Mouse (Mus musculus) megakaryocyte-erythroid progenitor cell, adult 5-6 weeks (primary cell): ENCODE results near the gene Zfp410. TPM values are rescaled to one million over a fixed set of nuclear protein-coding genes. Genes with fewer than 3 reads are reported as not detected.
A peak's percentile ranks its signal among the peaks of the same experiment; 100 is the strongest.

Source experiments
- ATAC-seq: replicated peaks from 2 replicates; pipeline ENCODE4 v1.8.0; 2016; ENCODE audit warnings: mild to moderate bottlenecking, inconsistent platforms; ENCODE audit not compliant: severe bottlenecking, poor library complexity, low FRiP score, low TSS enrichment
- total RNA-seq, 2 experiments: library from RNA; stranded (forward) in 1 of 2; stranded (reverse) in 1 of 2; fragments of 200-1000, 215-1000 nt in 1 of 2; fragments of >200 nt in 1 of 2; fragmentation: Nextera tagmentation in 1 of 2; gene quantifications; 2 replicates each; pipeline ENCODE4 v1.2.3; 2014 to 2017

The Zfp410 gene
- total RNA-seq (2014; fragmentation: Nextera tagmentation) = 73.5 and 91.4 TPM in 2 replicates
- total RNA-seq (2017) = 61.7 and 63.0 TPM in 2 replicates

GRCm38 (mm10) chr12:84316721-84317621 lies at the start of gene Zfp410:
TSS of gene Zfp410 (plus strand) at chr12:84316852.
- peak; percentile 84 for ATAC-seq

GRCm38 (mm10) chr12:84267264-84267663 lies 49.4 kb upstream of the Zfp410 start:
- no peak for ATAC-seq

GRCm38 (mm10) chr12:84273366-84273765 lies 43.3 kb upstream of the Zfp410 start:
- no peak for ATAC-seq

DNA sequence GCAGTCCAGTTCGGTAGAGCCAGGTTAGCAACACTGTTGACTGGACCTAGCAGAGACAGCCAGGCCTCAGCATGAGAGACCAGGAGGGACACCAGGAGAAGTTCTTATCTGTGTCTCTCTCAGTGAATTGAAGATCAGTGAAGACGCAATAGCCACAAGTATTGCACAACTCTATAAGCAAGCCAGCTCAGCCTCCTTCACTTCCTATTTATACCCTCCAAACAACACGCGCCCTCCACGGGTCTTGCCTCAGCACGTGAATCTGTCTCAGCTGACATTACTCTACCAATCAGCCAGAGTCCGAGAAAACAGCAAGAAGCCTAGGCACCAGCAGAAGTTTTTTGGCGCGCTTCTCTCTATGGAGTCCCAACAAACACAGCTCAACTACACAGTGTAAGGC lies 41.4 kb upstream of the Zfp410 start:
- ATAC-seq = no peak

- ATAC-seq = no peak
Observed at GRCm38 (mm10) chr12:84276288-84276687, 40.4 kb upstream of the Zfp410 start.

GRCm38 (mm10) chr12:84276799-84277198 lies 39.9 kb upstream of the Zfp410 start:
- no peak for ATAC-seq

GRCm38 (mm10) chr12:84277832-84278231 lies 38.8 kb upstream of the Zfp410 start:
- ATAC-seq = peak; percentile 65; the same call in 1 of the 2 replicates

DNA sequence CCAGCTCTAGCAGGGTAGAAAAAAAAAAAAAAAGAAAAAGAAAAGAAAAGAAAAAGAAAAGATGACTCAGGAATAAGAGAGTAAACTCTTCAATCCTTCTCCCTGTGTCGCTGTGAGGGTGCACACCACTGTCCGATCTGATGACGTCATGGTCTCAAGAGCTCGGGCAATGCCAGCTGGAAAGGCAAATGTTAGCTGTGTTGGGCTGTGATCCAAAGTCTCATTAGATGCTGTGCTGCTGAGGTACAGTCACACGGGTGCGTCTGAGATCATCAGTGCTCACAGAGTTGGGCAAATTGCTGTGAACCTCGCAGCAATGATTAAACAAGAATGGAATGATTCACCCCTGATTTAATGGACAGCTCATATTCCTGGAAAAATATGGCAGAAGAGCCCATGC lies 37.8 kb upstream of the Zfp410 start:
- ATAC-seq = no peak

DNA sequence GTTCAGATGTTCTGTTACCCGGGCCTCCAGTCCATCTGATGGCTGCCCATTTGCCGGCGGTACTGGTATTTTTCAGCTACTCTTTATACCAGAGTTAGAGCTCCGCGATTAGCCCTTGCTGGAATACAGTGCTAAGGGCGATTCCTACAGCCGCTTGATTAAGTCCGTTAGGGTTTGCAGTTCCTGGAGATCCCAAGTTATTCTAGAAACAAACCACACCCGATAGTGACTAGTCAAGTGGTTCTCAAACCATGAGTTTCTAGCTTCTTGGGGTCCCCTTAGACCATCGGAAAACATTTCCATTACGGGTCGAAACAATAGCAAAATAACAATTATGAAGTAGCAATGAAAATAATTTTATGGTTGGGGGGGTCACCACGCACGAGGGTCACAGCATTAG lies 32.3 kb upstream of the Zfp410 start:
- ATAC-seq = no peak

DNA sequence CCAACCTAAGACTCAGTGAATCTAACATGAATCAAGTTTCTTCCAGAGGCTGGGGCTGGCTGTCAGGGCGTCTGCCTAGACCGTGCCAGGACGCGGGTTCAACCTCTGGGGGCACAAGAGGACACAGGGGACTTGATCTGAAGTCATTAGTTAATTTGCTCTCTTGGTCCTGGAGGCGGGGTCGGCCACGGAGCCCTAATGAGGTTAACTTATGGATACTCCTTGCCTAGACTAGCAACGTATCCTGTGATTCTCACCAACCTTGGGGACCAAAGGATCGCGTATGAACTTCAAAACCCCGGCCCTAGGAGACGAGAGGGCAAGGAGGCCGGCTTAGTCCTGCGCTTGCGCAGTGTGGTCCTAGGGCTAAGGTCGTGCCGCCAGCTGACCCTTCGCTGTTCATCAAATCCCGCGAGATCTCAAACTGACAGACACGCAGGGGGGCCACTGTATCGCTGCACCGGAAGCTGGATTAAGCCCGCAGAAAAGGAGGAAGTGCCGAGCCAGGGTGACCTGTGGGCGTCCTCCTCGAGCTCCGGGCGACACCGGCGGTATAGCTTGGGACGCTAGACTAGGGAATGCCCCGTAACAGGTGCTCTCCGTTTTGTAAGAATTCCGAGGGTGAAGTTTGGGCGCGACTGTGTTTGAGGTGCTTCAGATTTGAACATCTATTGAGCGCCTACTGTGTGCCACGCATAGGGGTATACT lies 31.6 kb upstream of the Zfp410 start, which contains the start of gene Ptgr2:
Ptgr2 (plus strand) TSS at position 348 of the 708 bp plus-strand sequence.
- ATAC-seq = peak; percentile 99

GRCm38 (mm10) chr12:84285593-84285968 lies 31.1 kb upstream of the Zfp410 start:
- 0 out of 2 replicates have a peak, but pooled peaks have one; percentile 1 for ATAC-seq

DNA sequence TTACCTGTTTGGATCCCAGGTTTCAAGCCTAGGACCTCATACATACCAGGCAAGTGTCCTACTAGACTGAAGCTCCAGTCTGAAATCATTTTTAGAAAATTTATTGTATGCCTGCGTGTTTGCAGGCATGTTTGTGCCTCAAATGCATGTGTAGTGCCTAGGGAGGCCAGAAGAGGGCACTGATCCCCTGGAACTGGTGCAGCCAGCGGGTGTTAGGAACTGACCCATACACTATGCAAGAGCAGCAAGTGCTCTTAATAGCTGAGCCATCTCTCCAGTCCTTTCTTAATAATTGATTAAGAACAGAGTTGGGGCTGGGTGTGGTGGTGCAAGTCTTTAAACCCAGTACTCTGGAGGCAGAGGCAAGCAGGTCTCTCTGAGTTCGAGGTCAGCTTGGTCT lies 28.2 kb upstream of the Zfp410 start:
- ATAC-seq = no peak

GRCm38 (mm10) chr12:84297851-84298250 lies 18.8 kb upstream of the Zfp410 start:
- no peak for ATAC-seq

- ATAC-seq = peak; percentile 71
Observed at GRCm38 (mm10) chr12:84299265-84299664, 17.4 kb upstream of the Zfp410 start.

- no peak for ATAC-seq
Observed at GRCm38 (mm10) chr12:84304101-84304500, 12.6 kb upstream of the Zfp410 start.

GRCm38 (mm10) chr12:84304554-84304953 lies 12.1 kb upstream of the Zfp410 start:
- no peak for ATAC-seq

DNA sequence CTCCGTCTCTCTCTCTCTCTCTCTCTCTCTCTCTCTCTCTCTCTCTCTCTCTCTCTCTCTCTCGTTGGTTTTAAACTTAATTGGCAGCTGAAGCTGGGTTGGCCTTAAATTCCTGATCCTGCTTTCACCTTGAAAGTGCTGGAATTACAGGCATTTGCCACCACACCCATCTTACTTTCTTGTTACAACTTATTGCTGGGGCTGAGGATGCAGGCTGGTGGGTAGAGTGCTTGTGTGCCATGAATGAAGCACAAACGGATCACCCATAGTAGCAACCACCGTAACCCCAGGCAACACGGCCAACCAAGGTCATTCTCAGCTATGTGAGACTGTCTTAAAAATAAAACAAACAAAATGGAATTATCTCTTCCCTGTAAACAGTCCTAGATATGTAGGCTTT lies 5.3 kb upstream of the Zfp410 start:
- ATAC-seq = no peak

- ATAC-seq = no peak
Observed at GRCm38 (mm10) chr12:84316006-84316405, 646 bp upstream of the Zfp410 start.

DNA sequence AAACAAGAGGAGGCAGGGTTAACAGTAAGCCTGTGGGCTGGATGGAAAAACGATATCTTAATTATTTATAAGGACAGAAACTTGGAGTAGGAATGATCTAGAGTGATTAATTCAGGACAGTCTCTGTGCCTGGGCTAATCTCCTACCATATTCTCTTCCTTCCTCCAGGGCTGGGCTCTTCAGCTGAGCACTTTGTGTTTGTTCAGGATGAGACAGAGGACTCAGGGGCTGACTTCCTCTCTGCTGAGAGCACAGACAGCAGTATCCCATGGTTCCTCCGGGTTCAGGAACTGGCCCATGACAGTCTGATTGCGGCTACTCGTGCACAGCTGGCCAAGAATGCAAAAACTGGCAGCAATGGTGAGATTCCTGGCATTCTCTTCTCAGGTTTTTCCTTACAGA lies 10.5 kb downstream of the Zfp410 start:
- no peak for ATAC-seq

- no peak for ATAC-seq
Observed at GRCm38 (mm10) chr12:84336963-84337625, 20.4 kb downstream of the Zfp410 start.
